In genomic region chr3:92978484-92978883, GRCm38 (mm10) we compare ENCODE assay signal across 25 mouse cellular contexts. TPM values are rescaled to one million over a fixed set of nuclear protein-coding genes. Genes with fewer than 3 reads are reported as not detected.
DNase-seq lines count a peak whose midpoint lies in the region; ATAC-seq and TF ChIP-seq lines count a peak whose summit lies in the region.
"Had no signal": no experiment of that assay in that cellular context is flagged by ENCODE, and none has a peak within 500 bp of the region (broad histone marks: within the 10 kb centered on the region; RNA-seq: fewer than 3 reads in every experiment).

No protein-coding gene starts in this region.

- peak; percentile 70 for DNase-seq in 3T3-L1 (ENCODE audit: low read depth, low spot score)
- DNase-seq in stomach, postnatal 0 days (ENCODE audit: low spot score): no peak
- no peak for DNase-seq in cerebellum, postnatal 14 days
- DNase-seq in heart, adult 11 months: no peak
- DNase-seq: adrenal gland, adult 2 months; adrenal gland, postnatal 10 days; adrenal gland, postnatal 25 days; cerebellum, adult 11-12 months; cerebellum, adult 2 months; cerebellum, adult 9-10 months; cerebellum, postnatal 10 days; cerebellum, postnatal 36 days; embryo, embryonic 11 days; forebrain, postnatal 0 days had no signal

- peak; percentile 91 for ATAC-seq in intestine, embryonic 15.5 days
- ATAC-seq in intestine, postnatal 0 days: peak; percentile 47; the same call in 1 of the 2 replicates
- peak; percentile 63; the same call in 1 of the 2 replicates for ATAC-seq in stomach, postnatal 0 days (ENCODE audit: low FRiP score, low TSS enrichment)
- ATAC-seq in midbrain, embryonic 15.5 days (replicated peaks): no peak
- ATAC-seq: forebrain, embryonic 15.5 days; forebrain, postnatal 0 days had no signal

- no peak overlapping the region for H3K27ac ChIP-seq in intestine, embryonic 15.5 days
- H3K27ac ChIP-seq in intestine, postnatal 0 days (ENCODE audit: low read depth, low read length): no peak overlapping the region
- H3K27ac ChIP-seq in stomach, postnatal 0 days (replicated peaks): 0 out of 2 replicates have a peak overlapping the region, but pooled peaks have one; percentile 49
- no peak overlapping the region for H3K27ac ChIP-seq in midbrain, embryonic 15.5 days
- H3K27ac ChIP-seq: embryonic facial prominence, embryonic 13.5 days; embryonic facial prominence, embryonic 15.5 days; forebrain, embryonic 10.5 days; forebrain, embryonic 12.5 days; forebrain, embryonic 15.5 days had no signal

- H3K4me2 ChIP-seq in intestine, embryonic 15.5 days (replicated peaks): no peak overlapping the region
- no peak overlapping the region for H3K4me2 ChIP-seq in intestine, postnatal 0 days (replicated peaks; ENCODE audit: low read depth)
- H3K4me2 ChIP-seq in stomach, postnatal 0 days (replicated peaks; ENCODE audit: low read depth): no peak overlapping the region
- no peak overlapping the region for H3K4me2 ChIP-seq in midbrain, embryonic 15.5 days
- H3K4me2 ChIP-seq: embryonic facial prominence, embryonic 13.5 days; embryonic facial prominence, embryonic 15.5 days; forebrain, embryonic 12.5 days; forebrain, embryonic 15.5 days had no signal

- WGBS in intestine, embryonic 15.5 days: 59% methylated on average over 2 of the region's 2 CpGs
- WGBS in intestine, postnatal 0 days: 33% methylated on average over 2 of the region's 2 CpGs
- WGBS in stomach, postnatal 0 days: 51% methylated on average over 2 of the region's 2 CpGs
- 56% methylated on average over 2 of the region's 2 CpGs for WGBS in midbrain, embryonic 15.5 days

- no peaks in the 10 kb centered on the region for H3K9me3 ChIP-seq in intestine, embryonic 15.5 days
- H3K9me3 ChIP-seq in intestine, postnatal 0 days (ENCODE audit: control insufficient read depth): no peaks in the 10 kb centered on the region
- no peaks in the 10 kb centered on the region for H3K9me3 ChIP-seq in stomach, postnatal 0 days (ENCODE audit: control insufficient read depth, low read length)
- no peaks in the 10 kb centered on the region for H3K9me3 ChIP-seq in midbrain, embryonic 15.5 days
- H3K9me3 ChIP-seq: embryonic facial prominence, embryonic 13.5 days; embryonic facial prominence, embryonic 15.5 days; forebrain, embryonic 10.5 days; forebrain, embryonic 12.5 days; forebrain, embryonic 15.5 days had no signal

- no peaks in the 10 kb centered on the region for H3K36me3 ChIP-seq in intestine, embryonic 15.5 days
- no peaks in the 10 kb centered on the region for H3K36me3 ChIP-seq in intestine, postnatal 0 days (ENCODE audit: control insufficient read depth, insufficient read depth)
- H3K36me3 ChIP-seq in stomach, postnatal 0 days (ENCODE audit: control insufficient read depth, insufficient read depth, low read length): no peaks in the 10 kb centered on the region
- H3K36me3 ChIP-seq in midbrain, embryonic 15.5 days (replicated peaks): no peaks in the 10 kb centered on the region
- H3K36me3 ChIP-seq: embryonic facial prominence, embryonic 13.5 days; embryonic facial prominence, embryonic 15.5 days; forebrain, embryonic 10.5 days; forebrain, embryonic 12.5 days; forebrain, embryonic 15.5 days had no signal

- no peak overlapping the region for H3K4me3 ChIP-seq in intestine, embryonic 15.5 days (replicated peaks)
- H3K4me3 ChIP-seq in intestine, postnatal 0 days (ENCODE audit: low read depth, low read length): no peak overlapping the region
- no peak overlapping the region for H3K4me3 ChIP-seq in stomach, postnatal 0 days (ENCODE audit: low read depth, low read length)
- no peak overlapping the region for H3K4me3 ChIP-seq in midbrain, embryonic 15.5 days
- H3K4me3 ChIP-seq: embryonic facial prominence, embryonic 13.5 days; embryonic facial prominence, embryonic 15.5 days; erythroblast, embryonic 14.5 days; forebrain, embryonic 10.5 days; forebrain, embryonic 12.5 days; forebrain, embryonic 15.5 days had no signal

- H3K4me1 ChIP-seq in intestine, embryonic 15.5 days (replicated peaks): no peaks in the 10 kb centered on the region
- H3K4me1 ChIP-seq in intestine, postnatal 0 days (replicated peaks; ENCODE audit: control insufficient read depth, insufficient read depth, low read length): no peaks in the 10 kb centered on the region
- no peaks in the 10 kb centered on the region for H3K4me1 ChIP-seq in stomach, postnatal 0 days (replicated peaks; ENCODE audit: control insufficient read depth, insufficient read depth)
- no peaks in the 10 kb centered on the region for H3K4me1 ChIP-seq in midbrain, embryonic 15.5 days
- H3K4me1 ChIP-seq: embryonic facial prominence, embryonic 13.5 days; embryonic facial prominence, embryonic 15.5 days; forebrain, embryonic 10.5 days; forebrain, embryonic 12.5 days; forebrain, embryonic 15.5 days had no signal

- TF ChIP-seq EP300 in stomach, postnatal 0 days (optimal IDR thresholded peaks at IDR 0.05): peak; percentile 63

- H3K9ac ChIP-seq in intestine, embryonic 15.5 days: no peak overlapping the region
- no peak overlapping the region for H3K9ac ChIP-seq in intestine, postnatal 0 days (ENCODE audit: low read depth, low read length)
- H3K9ac ChIP-seq in stomach, postnatal 0 days (ENCODE audit: low read length): no peak overlapping the region
- no peak overlapping the region for H3K9ac ChIP-seq in midbrain, embryonic 15.5 days
- H3K9ac ChIP-seq: embryonic facial prominence, embryonic 13.5 days; embryonic facial prominence, embryonic 15.5 days; forebrain, embryonic 12.5 days; forebrain, embryonic 15.5 days; forebrain, postnatal 0 days had no signal

- no peak for TF ChIP-seq CTCF in intestine, postnatal 0 days (IDR thresholded peaks at IDR 0.05; ENCODE audit: low read depth)
- TF ChIP-seq CTCF in stomach, postnatal 0 days (IDR thresholded peaks at IDR 0.05; ENCODE audit: low read depth): no peak

- H3K27me3 ChIP-seq in intestine, embryonic 15.5 days (replicated peaks): no peaks in the 10 kb centered on the region
- no peaks in the 10 kb centered on the region for H3K27me3 ChIP-seq in intestine, postnatal 0 days (replicated peaks; ENCODE audit: control insufficient read depth, insufficient read depth, low read length)
- H3K27me3 ChIP-seq in stomach, postnatal 0 days (ENCODE audit: control insufficient read depth, insufficient read depth, low read length): no peaks in the 10 kb centered on the region
- H3K27me3 ChIP-seq in midbrain, embryonic 15.5 days (replicated peaks): no peaks in the 10 kb centered on the region
- H3K27me3 ChIP-seq: embryonic facial prominence, embryonic 13.5 days; embryonic facial prominence, embryonic 15.5 days; forebrain, embryonic 12.5 days; forebrain, embryonic 15.5 days had no signal

RNA-seq across cellular contexts. Expression of gene Lce3e, which starts 11.6 kb away (rescaled TPM):
- not detected in 2 replicates for polyA plus RNA-seq in intestine, embryonic 15.5 days (2015; fragmentation: Nextera tagmentation; extraction: Ambion mirVana)
- polyA plus RNA-seq in intestine, postnatal 0 days (2015; fragmentation: Nextera tagmentation; extraction: Ambion mirVana): not detected in 2 replicates
- 1,443 and 1,461 TPM in 2 replicates for polyA plus RNA-seq in stomach, postnatal 0 days (2015; fragmentation: Nextera tagmentation; extraction: Ambion mirVana)
- polyA plus RNA-seq in midbrain, embryonic 15.5 days (2015; fragmentation: Nextera tagmentation; extraction: Ambion mirVana): not detected in 2 replicates
- polyA plus RNA-seq: adrenal gland, adult 2 months; C2C12; cerebellum, adult 2 months; embryonic facial prominence, embryonic 11.5 days; embryonic facial prominence, embryonic 13.5 days; erythroblast, embryonic 14.5 days; forebrain, embryonic 10.5 days; forebrain, embryonic 12.5 days; forebrain, embryonic 15.5 days; forebrain, postnatal 0 days had no signal

RNA-seq across cellular contexts. Expression of gene Lce3f, which starts 13.5 kb away (rescaled TPM):
- not detected in 2 replicates for polyA plus RNA-seq in intestine, embryonic 15.5 days (2015; fragmentation: Nextera tagmentation; extraction: Ambion mirVana)
- polyA plus RNA-seq in intestine, postnatal 0 days (2015; fragmentation: Nextera tagmentation; extraction: Ambion mirVana): not detected in 2 replicates
- polyA plus RNA-seq in stomach, postnatal 0 days (2015; fragmentation: Nextera tagmentation; extraction: Ambion mirVana): 3,312 and 3,341 TPM in 2 replicates
- polyA plus RNA-seq in midbrain, embryonic 15.5 days (2015; fragmentation: Nextera tagmentation; extraction: Ambion mirVana): not detected in 2 replicates
- polyA plus RNA-seq: adrenal gland, adult 2 months; C2C12; cerebellum, adult 2 months; embryonic facial prominence, embryonic 11.5 days; embryonic facial prominence, embryonic 13.5 days; erythroblast, embryonic 14.5 days; forebrain, embryonic 10.5 days; forebrain, embryonic 12.5 days; forebrain, embryonic 15.5 days; forebrain, postnatal 0 days had no signal

RNA-seq across cellular contexts. Expression of gene Lce3d, which starts 21.3 kb away (rescaled TPM):
- polyA plus RNA-seq in intestine, embryonic 15.5 days (2015; fragmentation: Nextera tagmentation; extraction: Ambion mirVana): not detected in 2 replicates
- not detected in 2 replicates for polyA plus RNA-seq in intestine, postnatal 0 days (2015; fragmentation: Nextera tagmentation; extraction: Ambion mirVana)
- 246 and 293 TPM in 2 replicates for polyA plus RNA-seq in stomach, postnatal 0 days (2015; fragmentation: Nextera tagmentation; extraction: Ambion mirVana)
- polyA plus RNA-seq in midbrain, embryonic 15.5 days (2015; fragmentation: Nextera tagmentation; extraction: Ambion mirVana): not detected in 2 replicates
- polyA plus RNA-seq: adrenal gland, adult 2 months; C2C12; cerebellum, adult 2 months; embryonic facial prominence, embryonic 11.5 days; embryonic facial prominence, embryonic 13.5 days; erythroblast, embryonic 14.5 days; forebrain, embryonic 10.5 days; forebrain, embryonic 12.5 days; forebrain, embryonic 15.5 days; forebrain, postnatal 0 days had no signal

RNA-seq across cellular contexts. Expression of gene Lce3c, which starts 34.2 kb away (rescaled TPM):
- polyA plus RNA-seq in intestine, embryonic 15.5 days (2015; fragmentation: Nextera tagmentation; extraction: Ambion mirVana): not detected in 2 replicates
- polyA plus RNA-seq in intestine, postnatal 0 days (2015; fragmentation: Nextera tagmentation; extraction: Ambion mirVana): not detected in 2 replicates
- 1,477 and 1,491 TPM in 2 replicates for polyA plus RNA-seq in stomach, postnatal 0 days (2015; fragmentation: Nextera tagmentation; extraction: Ambion mirVana)
- polyA plus RNA-seq in midbrain, embryonic 15.5 days (2015; fragmentation: Nextera tagmentation; extraction: Ambion mirVana): not detected in 2 replicates
- polyA plus RNA-seq: adrenal gland, adult 2 months; C2C12; cerebellum, adult 2 months; embryonic facial prominence, embryonic 11.5 days; embryonic facial prominence, embryonic 13.5 days; erythroblast, embryonic 14.5 days; forebrain, embryonic 10.5 days; forebrain, embryonic 12.5 days; forebrain, embryonic 15.5 days; forebrain, postnatal 0 days had no signal

RNA-seq across cellular contexts. Expression of gene Crct1, which starts 37.0 kb away (rescaled TPM):
- not detected in 2 replicates for polyA plus RNA-seq in intestine, embryonic 15.5 days (2015; fragmentation: Nextera tagmentation; extraction: Ambion mirVana)
- polyA plus RNA-seq in intestine, postnatal 0 days (2015; fragmentation: Nextera tagmentation; extraction: Ambion mirVana): not detected in 2 replicates
- 1,801 and 2,041 TPM in 2 replicates for polyA plus RNA-seq in stomach, postnatal 0 days (2015; fragmentation: Nextera tagmentation; extraction: Ambion mirVana)
- polyA plus RNA-seq in midbrain, embryonic 15.5 days (2015; fragmentation: Nextera tagmentation; extraction: Ambion mirVana): 1.3 and 1.6 TPM in 2 replicates
- polyA plus RNA-seq: adrenal gland, adult 2 months; C2C12; cerebellum, adult 2 months; erythroblast, embryonic 14.5 days; forebrain, embryonic 10.5 days; forebrain, embryonic 12.5 days; forebrain, embryonic 15.5 days had no signal

Comparison
In these comparisons a context has a peak if more than half of its experiments do, and no peak if none do; other contexts are left out.
1. RNA of gene Lce3e, which starts 11.6 kb away (polyA plus RNA-seq): 1,443 to 1,461 TPM in stomach, postnatal 0 days; not detected in intestine, embryonic 15.5 days, not detected in intestine, postnatal 0 days and not detected in midbrain, embryonic 15.5 days; every median in the first group is over 1,000 times any median in the second.
2. RNA of gene Lce3f, which starts 13.5 kb away (polyA plus RNA-seq): 3,312 to 3,341 TPM in stomach, postnatal 0 days; not detected in intestine, embryonic 15.5 days, not detected in intestine, postnatal 0 days and not detected in midbrain, embryonic 15.5 days; every median in the first group is over 1,000 times any median in the second.
3. RNA of gene Lce3d, which starts 21.3 kb away (polyA plus RNA-seq): 246 to 293 TPM in stomach, postnatal 0 days; not detected in intestine, embryonic 15.5 days, not detected in intestine, postnatal 0 days and not detected in midbrain, embryonic 15.5 days; every median in the first group is over 100 times any median in the second.